Mouse (Mus musculus): ENCODE measurements around the gene Prpf31.

GRCm38 (mm10) chr7:3666921-3667391 lies 37.2 kb downstream of the Prpf31 start:
- TF ChIP-seq CTCF (IDR thresholded peaks at IDR 0.05; ENCODE audit: borderline replicate concordance, insufficient read depth, low read depth, low read length), result no peak
- TF ChIP-seq POLR2A (IDR thresholded peaks at IDR 0.05; ENCODE audit: borderline replicate concordance, insufficient read depth, low read length), result no peak

Measured in cerebellum, adult 2 months (tissue).